Mouse (Mus musculus): ENCODE measurements around the gene Cmip.

The Cmip gene

DNA sequence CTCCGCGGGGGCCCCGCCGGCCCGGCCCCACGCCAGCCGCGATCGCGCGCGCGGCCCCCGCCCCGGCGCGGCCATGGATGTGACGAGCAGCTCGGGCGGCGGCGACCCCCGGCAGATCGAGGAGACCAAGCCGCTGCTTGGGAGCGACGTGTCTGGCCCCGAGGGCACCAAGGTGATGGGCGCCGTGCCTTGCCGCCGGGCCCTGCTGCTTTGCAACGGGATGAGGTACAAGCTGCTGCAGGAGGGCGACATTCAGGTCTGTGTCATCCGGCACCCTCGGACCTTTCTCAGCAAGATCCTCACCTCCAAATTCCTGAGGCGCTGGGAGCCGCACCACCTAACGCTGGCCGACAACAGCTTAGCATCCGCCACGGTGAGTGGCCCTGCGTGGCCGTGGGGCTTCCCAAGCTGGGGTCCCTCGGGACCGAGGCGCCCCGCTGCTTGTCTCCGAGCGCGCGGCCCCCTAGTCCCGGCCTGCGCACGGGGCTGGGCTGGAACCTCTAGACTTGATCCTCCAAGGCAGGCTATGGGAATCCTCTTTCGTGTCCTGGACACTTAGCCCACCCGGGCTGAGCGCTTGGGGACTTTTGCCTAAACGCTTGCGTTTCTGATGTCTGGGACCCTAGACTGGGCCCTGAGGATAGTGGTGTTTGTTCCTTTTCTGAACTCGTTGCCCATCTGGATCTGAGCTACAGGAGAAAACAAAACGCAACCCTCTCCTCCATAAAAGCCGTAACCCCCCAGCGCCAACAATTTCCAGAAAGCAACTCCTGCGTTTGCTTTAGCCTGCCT is at the start of gene Cmip:
Gene Cmip (plus strand): TSS at position 36 of the 792 bp plus-strand sequence.
- DNase-seq (ENCODE audit: low read depth), result peak; percentile 63

DNA sequence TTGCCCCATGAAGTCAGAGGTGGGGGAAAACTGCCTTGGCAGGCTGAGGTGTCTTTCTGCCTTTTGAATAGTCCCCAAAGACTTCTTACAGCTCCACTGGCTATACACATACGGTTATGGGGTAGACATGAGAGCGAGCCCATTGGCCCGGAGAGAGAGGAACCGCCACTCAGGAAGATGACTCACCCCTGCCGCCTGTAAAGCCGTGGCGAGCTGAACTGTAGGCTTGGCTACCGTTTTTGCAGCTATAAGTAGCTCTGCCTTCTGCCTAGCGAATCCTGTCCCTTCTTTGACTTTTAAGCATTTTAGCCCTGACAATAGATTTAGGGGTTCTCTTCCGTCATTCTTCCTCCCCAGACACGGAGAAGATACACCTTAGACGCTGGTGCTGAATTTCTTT is 47.7 kb upstream of the Cmip start:
- no peak for DNase-seq (ENCODE audit: low read depth)

DNA sequence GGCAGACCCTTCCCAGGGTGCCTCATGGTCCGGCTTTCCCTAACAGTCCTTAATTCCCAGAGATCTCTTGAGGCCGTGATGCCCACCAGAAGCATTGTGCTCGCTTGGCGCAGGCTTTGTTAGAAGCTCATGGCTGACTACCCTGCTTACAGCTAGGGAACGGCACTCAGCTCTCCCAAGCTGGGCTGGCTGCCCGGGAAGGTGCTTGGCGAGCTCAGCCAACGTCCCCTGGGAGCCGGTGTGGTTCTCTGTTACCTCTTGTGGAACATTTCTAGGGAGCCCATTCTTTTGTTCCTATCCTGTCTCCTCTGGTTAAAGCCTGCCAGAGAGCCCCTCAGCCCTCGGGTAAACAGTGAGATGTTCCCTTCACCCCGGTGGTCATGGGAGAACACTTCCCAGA is 44.8 kb upstream of the Cmip start:
- no peak for DNase-seq (ENCODE audit: low read depth)

DNA sequence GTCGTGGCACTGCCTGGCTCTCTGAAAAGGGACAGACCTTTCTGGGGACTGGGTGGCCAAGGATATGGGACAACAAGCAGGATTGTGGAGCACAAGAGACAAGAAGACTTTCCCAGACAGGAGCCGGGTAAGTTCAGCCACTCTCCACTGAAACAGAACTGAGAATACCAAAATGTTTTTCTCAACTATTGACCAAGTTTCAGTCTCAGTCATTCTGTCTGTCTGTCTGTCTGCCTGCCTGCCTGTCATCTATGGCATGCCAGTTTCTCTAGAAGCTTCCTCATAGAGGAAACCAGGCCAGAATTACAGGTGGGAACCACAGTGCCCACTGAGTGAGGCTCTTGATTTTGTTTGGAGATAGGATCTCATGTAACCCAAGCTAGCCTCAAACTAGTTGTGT is 39.1 kb upstream of the Cmip start:
- DNase-seq (ENCODE audit: low read depth), result no peak

DNA sequence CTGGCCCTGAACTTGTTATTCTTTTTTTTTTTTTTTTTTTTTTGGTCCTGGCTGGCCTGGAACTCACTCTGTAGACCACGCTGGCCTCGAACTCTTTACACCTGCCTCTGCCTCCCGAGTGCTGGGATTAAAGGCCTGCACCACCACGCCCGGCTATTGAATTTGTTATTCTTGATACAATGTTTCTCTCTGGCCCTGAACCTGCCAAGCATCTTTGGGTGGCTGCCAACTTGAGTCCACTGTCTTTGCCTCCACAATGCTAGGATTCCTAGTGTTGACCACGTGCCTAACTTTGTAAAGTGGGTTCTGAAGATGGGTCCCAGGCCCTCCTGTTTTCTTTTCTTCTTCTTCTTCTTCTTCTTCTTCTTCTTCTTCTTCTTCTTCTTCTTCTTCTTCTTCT is 34.5 kb upstream of the Cmip start:
- DNase-seq (ENCODE audit: low read depth), result no peak

DNA sequence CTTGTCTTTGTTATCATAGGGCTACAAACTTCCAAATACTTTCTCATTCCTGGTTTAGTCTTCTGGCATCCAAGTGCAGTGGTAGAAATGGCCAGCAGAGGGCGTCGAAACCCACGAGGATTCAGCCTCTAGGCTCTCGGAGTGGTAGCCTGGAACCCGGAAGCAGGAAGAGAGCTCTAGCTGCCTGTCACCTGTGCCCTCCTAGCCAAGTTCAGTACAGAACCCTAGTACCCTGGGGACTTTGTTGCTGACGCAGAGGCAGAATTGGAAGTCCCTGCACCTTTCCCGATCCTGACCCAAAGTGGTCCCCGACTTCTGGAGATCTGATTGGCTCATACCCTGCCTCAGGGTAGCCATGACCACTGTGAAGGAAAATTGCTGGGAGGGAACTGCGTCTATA is 32.2 kb upstream of the Cmip start:
- DNase-seq (ENCODE audit: low read depth), result peak; percentile 94

DNA sequence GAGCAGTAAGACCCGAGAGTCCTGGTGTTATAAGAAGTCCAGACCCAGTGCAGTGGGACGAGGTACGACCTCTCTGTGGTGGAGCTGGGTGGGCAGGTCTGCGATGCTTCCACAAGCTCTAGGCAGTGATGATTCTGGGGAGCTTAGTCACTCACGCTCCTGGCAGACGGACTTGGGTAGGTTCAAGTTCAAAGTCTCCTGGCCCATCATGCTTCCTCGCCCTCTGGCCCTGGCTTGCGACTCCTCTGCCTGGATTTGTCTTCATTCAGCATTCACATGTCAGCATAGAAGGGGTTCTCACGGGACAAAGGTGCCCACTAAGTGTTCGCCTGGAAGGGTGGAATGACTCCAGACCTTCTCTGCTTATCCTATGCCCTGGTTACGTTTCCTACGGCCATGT is 30.6 kb upstream of the Cmip start:
- no peak for DNase-seq (ENCODE audit: low read depth)

DNA sequence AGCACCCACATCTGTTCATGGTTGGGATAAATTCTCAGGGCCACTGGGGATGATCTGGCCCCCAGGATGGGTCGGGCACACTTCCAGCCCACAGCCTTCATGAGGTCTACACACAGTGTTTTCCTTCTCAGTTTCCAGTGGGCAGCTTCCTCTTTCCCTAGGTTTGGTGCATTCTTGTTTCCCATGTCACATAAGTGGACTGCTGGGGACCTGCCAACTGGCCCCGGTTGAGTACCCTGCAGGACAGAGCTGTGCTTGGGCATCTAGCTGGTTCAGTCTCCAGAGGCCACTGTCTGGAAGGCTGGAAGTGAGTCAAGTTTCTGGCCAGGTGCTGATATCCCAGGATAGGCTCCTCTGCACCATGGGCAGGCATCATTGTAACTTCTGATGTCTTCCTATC is 29.5 kb upstream of the Cmip start:
- DNase-seq (ENCODE audit: low read depth), result no peak

DNA sequence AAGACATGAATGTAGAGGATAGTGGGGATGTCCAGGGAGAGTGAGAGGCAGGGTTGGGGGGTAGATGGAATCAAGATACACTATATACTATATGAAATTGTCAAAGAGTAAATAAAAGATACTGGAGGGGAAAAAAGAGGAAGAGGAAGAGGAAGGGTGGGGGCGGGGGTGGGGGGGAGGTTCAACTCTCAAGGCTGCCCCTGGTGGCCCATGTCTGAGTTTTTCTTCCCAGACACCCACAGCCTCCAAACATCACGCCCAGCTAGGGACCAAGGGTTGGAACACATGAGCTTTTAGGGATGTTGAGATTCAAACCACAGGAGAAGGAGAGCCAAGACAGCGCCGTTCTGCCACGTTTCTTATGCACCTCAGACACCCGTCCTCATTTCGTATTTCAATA is 23.7 kb upstream of the Cmip start:
- DNase-seq (ENCODE audit: low read depth), result no peak

DNA sequence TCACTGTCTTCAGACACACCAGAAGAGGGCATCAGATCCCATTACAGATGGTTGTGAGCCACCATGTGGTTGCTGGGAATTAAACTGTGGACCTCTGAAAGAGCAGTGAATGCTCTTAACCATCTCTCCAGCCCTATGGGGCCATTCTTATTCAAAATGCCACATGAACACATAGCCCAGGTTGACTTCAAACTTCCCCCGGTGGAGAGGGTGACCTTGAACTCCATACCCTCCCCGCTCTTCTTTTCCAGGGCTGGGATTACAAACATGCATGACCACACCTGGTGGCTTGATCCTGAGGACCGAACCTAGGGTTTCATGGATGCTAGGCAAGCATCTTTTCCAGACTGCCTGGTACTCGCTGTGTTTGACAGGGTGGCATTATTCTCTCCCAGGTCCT is 20.3 kb upstream of the Cmip start:
- no peak for DNase-seq (ENCODE audit: low read depth)

DNA sequence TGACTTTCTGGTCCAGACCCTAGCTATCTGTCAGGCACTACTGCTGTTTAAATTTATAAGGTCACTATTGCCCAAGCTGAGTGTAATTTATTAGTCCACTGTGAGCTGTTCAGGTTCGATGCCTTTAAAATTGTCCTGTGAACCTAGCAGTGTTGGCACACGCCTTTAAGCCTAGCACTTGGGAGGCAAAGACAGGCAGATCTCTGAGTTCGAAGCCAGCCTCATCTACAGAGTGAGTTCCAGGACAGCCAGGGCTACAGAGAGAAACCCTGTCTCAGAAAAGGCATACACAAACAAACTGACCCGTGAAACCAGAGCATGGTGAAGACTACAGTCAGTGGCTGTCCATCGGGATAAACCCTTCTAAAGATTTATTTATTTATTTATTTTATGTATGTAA is 16.5 kb upstream of the Cmip start:
- DNase-seq (ENCODE audit: low read depth), result no peak

DNA sequence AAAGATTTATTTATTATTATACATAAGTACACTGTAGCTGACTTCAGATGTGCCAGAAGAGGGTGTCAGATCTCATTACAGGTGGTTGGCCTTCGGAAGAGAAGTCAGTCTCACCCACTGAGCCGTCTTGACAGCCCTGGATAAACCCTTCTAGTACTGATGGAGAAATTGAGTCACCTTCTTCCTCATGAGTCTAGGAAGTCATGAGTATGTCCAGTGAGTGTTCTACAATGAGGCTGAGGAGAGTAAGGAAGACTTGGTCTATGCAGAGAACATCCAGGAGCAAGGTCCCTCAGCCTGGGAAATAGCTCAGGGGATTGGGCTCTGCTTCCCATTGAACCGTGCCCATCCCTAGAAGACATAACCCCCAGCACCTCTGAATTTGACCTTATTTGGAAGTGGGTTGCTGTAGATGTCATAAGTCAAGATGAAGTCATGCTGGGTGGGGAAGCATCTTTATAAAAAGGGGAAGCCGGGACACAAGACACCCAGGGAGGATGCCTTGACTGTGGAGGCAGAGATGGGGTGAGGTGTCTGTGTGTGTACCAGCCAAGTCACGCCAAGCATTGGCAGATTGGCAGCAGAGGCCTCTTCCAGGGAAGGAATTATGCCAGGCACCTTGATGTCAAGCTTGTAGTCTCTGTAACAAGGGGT is 15.9 kb upstream of the Cmip start:
- DNase-seq (ENCODE audit: low read depth), result no peak

DNA sequence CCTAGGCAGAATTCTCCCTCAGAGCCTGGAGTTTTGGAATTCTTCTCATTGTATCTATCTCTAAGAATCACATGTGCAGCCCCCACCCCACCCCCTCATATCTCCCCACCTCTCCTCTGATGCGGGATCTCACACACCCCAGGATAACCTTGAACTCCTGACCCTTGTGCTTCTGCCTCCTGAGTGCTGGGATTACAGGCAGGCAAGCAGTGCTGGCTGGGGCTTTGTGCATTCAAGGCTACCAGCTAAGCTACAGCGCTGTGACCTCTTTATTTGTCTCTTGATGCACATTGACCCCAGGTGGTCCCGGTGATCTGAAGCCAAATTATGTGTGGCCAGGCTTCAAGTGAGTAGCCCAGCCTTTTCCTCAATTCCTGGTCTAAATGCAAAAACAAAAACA is 15.0 kb upstream of the Cmip start:
- no peak for DNase-seq (ENCODE audit: low read depth)

DNA sequence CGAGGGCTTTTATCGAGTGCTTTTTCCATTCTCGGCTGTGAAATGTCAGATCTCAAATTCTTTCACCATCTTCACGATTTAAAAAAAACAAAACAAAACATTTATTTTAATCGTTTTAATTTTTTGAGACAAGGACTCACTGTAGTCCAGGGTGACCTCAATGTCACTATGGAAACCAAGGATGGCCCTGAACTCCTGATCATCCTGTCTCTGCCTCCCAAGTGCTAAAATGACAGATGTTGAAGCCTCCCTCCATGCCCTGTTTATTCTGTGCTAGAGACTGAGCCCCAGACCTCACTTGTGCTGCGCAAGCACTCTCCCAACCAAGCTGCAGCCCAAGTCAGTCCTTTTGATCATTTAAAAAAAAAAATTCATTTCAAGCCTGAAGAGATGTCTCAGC is 14.6 kb upstream of the Cmip start:
- no peak for DNase-seq (ENCODE audit: low read depth)

DNA sequence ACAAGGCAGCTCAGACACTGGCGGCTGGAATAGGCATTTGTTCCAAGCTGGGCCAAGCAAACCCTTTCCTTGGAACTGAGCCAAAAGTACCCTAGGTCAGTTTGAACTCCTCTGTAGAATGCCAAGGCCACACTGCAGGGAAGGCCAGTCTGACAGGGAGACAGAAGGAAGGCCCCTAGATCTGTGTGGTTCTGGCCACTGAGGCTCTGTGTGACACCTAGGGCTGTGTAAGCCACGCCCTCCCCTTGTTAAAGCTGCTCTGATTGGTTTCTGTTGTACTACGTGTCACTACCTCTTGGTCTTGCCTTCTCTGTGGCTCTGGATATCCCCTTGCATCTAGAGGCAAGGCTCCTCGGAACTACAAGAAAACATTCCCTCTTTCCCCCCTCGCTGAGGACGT is 12.3 kb upstream of the Cmip start:
- no peak for DNase-seq (ENCODE audit: low read depth)

DNA sequence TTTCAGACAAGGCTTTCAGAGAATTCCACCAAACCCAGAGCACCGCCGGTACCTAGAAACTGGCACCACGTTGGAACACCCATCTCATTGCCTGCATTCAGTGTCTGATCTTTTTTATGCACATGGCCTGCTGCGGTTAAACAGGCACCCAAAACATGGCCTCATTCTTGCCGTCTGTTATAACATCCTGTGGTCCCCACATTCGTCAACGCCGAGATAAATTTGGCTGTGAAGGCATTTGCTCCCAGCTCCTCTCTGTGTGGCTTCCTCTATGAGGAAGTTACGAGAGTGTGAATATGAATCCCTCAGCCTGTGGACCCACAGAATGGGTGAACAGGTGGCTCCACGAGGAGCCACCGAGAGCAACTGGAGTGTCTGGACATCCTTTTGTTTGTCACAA is 8.5 kb upstream of the Cmip start:
- DNase-seq (ENCODE audit: low read depth), result peak; percentile 52

DNA sequence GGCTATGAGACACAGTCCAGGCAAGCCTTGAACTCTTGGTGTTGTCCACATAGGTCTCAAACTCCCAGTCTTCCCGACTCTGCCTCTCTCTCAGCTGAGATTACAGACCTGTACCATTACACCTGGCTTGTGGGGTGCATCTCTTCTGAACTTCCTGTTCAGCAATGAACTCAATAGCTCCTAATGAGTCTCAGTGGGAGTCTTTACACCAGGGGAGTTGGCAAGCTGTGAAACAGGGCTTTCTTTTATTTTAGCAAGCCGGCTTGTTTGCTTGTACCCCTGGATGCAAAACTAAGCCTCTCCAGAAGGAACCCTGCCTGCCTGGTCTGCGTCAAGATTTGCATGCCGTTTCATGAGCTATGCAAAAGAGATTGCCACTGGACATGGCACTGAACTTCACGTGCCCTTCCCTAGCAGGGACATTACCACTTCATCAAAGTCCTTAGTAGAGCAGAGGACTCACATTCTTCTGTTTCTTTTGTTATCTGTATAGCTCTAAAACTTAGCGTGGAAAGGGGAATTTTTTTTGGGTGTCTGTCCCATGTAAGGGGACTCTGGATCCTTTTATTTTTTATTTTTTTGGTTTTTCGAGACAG is 5.7 kb upstream of the Cmip start:
- no peak for DNase-seq (ENCODE audit: low read depth)

DNA sequence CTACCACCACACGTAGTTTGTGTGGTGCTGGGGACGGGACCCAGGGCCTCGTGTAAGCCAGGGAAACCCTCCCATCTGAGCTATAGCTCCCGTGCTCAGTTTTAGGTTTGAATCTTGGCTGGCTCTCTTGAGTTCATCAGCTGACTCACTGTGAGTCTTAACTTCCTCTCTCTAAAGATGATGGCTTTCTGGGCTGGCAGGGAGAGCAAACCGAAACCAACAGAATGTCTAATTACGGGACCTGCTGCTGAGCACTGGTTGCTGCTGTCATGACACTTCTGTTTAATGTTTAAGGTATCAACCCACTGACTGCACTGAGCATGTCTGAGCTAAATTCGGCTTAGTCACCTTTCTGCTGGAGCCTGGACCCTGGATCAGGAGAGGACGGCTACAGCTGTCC is 4.2 kb upstream of the Cmip start:
- peak; percentile 67 for DNase-seq (ENCODE audit: low read depth)

DNA sequence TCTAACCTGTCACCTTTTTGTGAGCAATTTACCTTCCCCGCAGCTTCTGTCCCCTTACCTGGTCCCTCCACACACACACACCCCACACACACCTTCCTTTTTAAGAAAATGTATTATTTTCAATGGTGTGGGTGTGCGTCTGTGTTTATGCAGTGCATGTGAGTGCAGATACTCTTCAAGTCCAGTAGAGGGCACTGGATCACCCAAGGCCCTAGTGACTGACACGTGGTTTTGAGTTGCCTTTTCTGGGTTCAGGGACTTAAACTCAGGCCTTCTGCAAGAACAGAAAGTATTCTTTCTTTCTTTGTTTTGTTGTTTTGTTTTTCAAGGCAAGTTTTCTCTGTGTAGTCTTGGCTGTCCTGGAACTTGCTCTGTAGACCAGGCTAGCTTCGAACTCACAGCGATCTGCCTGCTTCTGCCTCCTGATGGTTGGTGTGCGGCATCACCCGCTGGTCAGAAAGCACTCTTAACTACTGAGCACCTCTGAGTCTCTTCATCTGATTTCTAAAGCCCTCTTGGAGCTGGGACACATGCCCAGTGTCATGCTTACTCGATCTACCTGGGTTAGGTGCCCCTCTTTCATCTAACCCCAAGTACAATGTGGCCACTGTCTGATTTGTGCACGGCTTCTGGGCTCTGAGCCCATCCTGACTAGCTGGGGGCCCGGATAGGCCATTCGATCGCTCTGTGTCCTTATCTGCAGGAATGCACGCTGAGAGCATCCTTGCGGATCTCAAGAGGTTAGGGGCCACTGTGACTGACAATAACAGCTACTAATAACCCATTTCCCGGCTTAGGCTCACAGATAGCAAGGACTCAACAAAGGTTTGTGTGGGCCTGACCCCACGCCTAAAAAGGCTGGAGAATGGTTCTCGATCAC is 3.2 kb upstream of the Cmip start:
- DNase-seq (ENCODE audit: low read depth), result peak; percentile 47

DNA sequence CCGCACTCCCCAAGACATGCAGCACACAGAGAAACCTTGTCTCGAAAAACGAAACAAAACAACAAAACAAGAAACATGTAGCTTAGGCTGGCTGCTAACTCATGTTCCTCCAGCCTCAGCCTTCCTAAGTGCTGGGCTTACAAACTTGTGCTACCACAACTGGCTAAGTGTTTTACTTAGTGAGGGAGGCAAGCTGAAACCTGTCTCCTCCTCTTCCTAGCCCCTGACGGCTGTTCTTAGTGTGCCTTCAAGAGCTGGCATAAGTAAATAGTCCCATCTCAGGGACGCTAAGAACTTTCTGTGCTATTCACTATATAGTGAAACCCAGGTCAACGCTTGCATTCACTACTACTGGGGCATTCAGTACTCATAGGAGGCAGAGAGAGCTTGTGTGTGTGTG is 2.4 kb upstream of the Cmip start:
- no peak for DNase-seq (ENCODE audit: low read depth)

DNA sequence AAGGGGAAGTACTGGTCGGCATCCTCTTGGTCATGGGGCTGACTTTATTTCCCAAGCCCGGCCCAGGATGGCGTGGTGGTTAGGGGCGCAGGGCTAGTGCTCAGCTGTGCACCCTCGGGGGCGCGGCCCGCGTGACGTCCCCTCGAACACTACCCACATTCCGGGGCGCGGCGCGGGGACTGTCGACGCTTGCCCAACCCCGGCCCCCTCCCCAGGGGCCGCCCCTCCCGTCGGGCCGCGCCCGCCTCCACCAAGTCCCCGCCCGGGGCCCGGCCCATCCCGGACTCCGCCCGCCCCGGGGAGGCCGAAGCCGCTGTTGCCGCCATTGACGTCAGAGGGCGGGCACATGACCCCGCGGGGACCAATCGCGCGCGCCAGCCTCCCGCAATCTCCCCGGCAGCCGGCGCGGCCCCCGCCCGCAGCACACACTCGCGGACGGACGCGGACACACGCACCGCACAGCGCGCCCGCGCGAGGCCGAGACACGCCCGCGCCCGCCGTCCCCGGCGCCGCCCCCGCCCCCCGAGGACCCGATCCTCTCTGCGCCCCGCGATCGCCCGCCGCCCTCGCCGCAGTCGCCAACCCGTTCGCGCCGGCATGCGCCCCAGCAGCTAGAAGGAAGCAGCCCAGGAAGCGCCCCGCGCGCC is 449 bp upstream of the Cmip start:
- peak; percentile 95 for DNase-seq (ENCODE audit: low read depth)

Measured in induced T-regulatory cell, adult 2 months (primary cell).